Mouse (Mus musculus): ENCODE measurements around the gene Tcf21.

DNA sequence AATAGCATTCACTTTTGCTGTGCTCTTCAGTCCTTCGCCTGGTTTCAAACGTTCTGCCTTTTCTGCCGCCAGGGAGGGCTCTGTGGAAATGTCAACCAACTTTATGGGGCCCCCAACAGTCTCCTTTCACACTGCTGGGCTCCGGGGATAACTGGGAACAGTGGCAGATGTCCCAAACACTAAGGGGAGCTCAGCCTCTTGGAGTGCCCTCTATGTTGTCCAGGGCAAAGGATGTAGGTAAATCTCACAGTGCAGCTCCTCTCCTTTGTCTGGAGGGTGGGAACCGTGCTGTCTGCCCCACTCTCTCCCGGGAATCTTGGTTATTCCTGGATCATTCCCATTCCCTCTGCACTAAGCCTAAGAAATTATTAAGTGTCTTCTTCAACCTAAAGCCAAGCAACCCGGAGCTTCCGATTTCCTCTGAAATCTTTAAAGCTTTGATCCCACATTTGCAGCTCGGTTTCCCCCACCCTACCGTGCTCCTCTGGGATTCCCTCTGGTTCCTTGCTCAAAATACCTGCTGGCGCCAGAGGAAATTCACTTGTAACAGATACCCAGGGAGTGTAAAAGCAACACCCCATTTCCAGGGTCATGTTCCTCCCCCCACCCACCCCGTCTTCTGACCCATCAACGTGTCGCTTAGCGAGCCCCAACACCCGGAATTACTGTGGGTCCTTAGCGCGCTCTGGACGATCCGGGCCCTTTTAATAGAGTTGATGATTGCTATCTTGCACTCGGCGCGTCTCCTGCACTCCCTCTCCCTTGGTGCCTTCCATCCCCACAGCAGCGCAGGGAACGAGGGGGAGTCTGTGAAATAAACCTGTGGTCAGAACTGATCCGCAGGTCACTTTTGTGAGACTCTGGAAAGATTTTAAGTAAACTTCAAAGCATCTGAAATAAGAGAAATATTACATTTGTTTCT is 23.7 kb upstream of the Tcf21 start:
- no peak for TF ChIP-seq POLR2A (IDR thresholded peaks at IDR 0.05; ENCODE audit: insufficient read depth, low read depth, low read length)
- no peak for TF ChIP-seq CTCF (IDR thresholded peaks at IDR 0.05; ENCODE audit: insufficient read depth, low read depth, low read length)
